Mouse (Mus musculus): ENCODE data around the gene Wnt7a. TPM values are rescaled to one million over a fixed set of nuclear protein-coding genes. Genes with fewer than 3 reads are reported as not detected.

Wnt7a gene
- polyA plus RNA-seq, 1 experiment = not detected

DNA sequence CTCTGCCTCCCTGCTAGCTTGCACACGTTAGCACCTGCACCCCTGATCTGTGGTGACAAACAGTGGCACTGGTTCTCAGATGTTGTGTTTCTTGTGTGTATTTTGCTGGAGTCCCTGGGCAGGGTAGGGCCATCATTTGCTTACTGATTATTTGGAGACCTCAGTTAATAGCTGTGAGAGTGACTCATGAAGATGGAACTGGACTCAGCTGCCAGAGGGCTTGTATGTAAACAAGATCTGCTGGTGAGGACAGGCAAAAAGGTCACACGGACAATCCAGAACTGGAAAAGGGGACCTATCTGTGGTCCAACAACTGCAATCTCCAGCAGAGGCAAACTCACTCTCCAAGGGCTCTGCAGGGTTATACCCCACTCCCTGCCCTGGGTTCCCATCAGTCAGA is 52.8 kb downstream of the Wnt7a start:
- Histone ChIP-seq H3K27me3 (ENCODE audit: control insufficient read depth, insufficient read depth, insufficient read length) (peaks cover 73% of the 10 kb centered on the region), H3ac (ENCODE audit: control insufficient read depth, insufficient read length) (no peak overlapping the region), H3K36me3 (ENCODE audit: control insufficient read depth, insufficient read depth) (no peaks in the 10 kb centered on the region), H3K4me2 (ENCODE audit: low read depth) (no peak overlapping the region), H3K79me2 (ENCODE audit: control insufficient read depth, insufficient read depth) (no peaks in the 10 kb centered on the region), H3K4me3 (no peak overlapping the region)
- TF ChIP-seq CEBPB (IDR thresholded peaks at IDR 0.05; ENCODE audit: insufficient read depth, poor library complexity, severe bottlenecking) = no peak
- no peak for TF ChIP-seq TCF12 (IDR thresholded peaks at IDR 0.05; ENCODE audit: insufficient read depth, poor library complexity, severe bottlenecking)
- TF ChIP-seq TCF3 (IDR thresholded peaks at IDR 0.05; ENCODE audit: insufficient read length, low read depth) = no peak
- no peak for TF ChIP-seq E2F4 (IDR thresholded peaks at IDR 0.05; ENCODE audit: insufficient read depth)

GRCm38 (mm10) chr6:91357238-91357876 is 53.8 kb downstream of the Wnt7a start:
- no peaks in the 10 kb centered on the region for H3K36me3 ChIP-seq (ENCODE audit: control insufficient read depth, insufficient read depth)
- H3K27me3 ChIP-seq (ENCODE audit: control insufficient read depth, insufficient read depth, insufficient read length) = peaks cover 71% of the 10 kb centered on the region
- no peak overlapping the region for H3K4me3 ChIP-seq
- no peak for TF ChIP-seq TCF12 (IDR thresholded peaks at IDR 0.05; ENCODE audit: insufficient read depth, poor library complexity, severe bottlenecking)
- no peak for TF ChIP-seq TCF3 (IDR thresholded peaks at IDR 0.05; ENCODE audit: insufficient read length, low read depth)
- TF ChIP-seq POLR2A (IDR thresholded peaks at IDR 0.05; ENCODE audit: insufficient read length, low read depth) = no peak
- no peak for TF ChIP-seq SRF (IDR thresholded peaks at IDR 0.05; ENCODE audit: control insufficient read depth, insufficient read length, low read depth)
- no peak for TF ChIP-seq POLR2AphosphoS2 (IDR thresholded peaks at IDR 0.05; ENCODE audit: insufficient read length, low read depth)
- TF ChIP-seq CEBPB (IDR thresholded peaks at IDR 0.05; ENCODE audit: insufficient read depth, poor library complexity, severe bottlenecking) = no peak
- TF ChIP-seq MYOD1 (IDR thresholded peaks at IDR 0.05; ENCODE audit: control insufficient read depth in 1 of 3, insufficient read length in 2 of 3, low read depth in 2 of 3) = no peak
- TF ChIP-seq MAX (IDR thresholded peaks at IDR 0.05; ENCODE audit: low read depth) = no peak
- no peak for TF ChIP-seq E2F4 (IDR thresholded peaks at IDR 0.05; ENCODE audit: insufficient read depth)
- no peak for TF ChIP-seq REST (IDR thresholded peaks at IDR 0.05; ENCODE audit: insufficient read depth, insufficient read length)
- no peak for TF ChIP-seq MYOG (IDR thresholded peaks at IDR 0.05; ENCODE audit: control insufficient read depth in 1 of 3, insufficient read depth in 1 of 3, insufficient read length in 2 of 3, low read depth in 2 of 3)
- TF ChIP-seq USF1 (IDR thresholded peaks at IDR 0.05; ENCODE audit: low read depth) = no peak
- no peak overlapping the region for H3K4me2 ChIP-seq (ENCODE audit: low read depth)
- H3K79me2 ChIP-seq (ENCODE audit: control insufficient read depth, insufficient read depth) = no peaks in the 10 kb centered on the region
- H3ac ChIP-seq (ENCODE audit: control insufficient read depth, insufficient read length) = no peak overlapping the region

DNA sequence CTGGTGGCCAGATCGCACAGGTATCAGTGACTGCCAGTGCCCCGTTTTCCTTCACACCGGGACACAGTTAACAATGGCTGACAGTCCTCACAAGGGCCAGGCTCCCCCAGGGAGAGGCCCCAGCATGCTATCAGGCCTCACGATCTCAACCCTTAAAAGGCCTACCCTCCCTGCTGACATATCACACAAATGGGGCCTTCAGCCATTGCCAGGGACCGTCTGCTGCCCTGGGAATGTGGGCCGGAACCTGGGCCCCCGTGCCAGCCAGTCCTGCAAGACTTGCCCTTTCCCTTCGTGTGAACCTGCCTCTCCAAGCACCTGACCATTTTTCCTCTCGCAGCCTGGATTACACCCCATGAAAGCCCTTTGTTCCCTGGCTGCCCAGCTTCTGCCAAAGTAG is 61.5 kb downstream of the Wnt7a start:
- peaks cover 60% of the 10 kb centered on the region for H3K27me3 ChIP-seq (ENCODE audit: control insufficient read depth, insufficient read depth, insufficient read length)
- no peaks in the 10 kb centered on the region for H3K79me2 ChIP-seq (ENCODE audit: control insufficient read depth, insufficient read depth)
- TF ChIP-seq MYOD1 (IDR thresholded peaks at IDR 0.05; ENCODE audit: control insufficient read depth in 1 of 3, insufficient read length in 2 of 3, low read depth in 2 of 3) (no peak), USF1 (IDR thresholded peaks at IDR 0.05; ENCODE audit: low read depth) (no peak)
- H3K4me2 ChIP-seq (ENCODE audit: low read depth) = no peak overlapping the region
- no peak overlapping the region for H3K4me3 ChIP-seq
- H3ac ChIP-seq (ENCODE audit: control insufficient read depth, insufficient read length) = no peak overlapping the region
- no peaks in the 10 kb centered on the region for H3K36me3 ChIP-seq (ENCODE audit: control insufficient read depth, insufficient read depth)

DNA sequence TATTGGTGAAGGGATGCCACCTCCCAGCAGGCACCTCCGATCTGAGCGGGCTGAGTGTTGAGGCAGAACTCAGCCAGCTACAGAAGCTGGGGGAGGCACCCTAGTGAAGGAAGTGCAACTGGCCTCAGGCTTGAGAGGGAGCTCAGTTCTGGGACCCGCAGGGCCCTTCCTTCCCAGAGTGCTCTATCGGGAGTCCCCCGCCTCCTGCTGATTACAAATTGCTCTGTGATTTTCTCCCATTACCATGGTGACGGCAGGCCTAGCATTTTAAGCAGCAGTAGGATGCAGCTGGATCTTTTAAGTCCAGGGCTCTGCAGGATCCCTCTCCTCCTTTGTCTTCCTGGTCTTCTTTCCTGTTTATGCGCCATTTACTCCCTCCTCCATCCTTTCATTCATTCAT is 63.4 kb downstream of the Wnt7a start:
- Histone ChIP-seq H3K79me2 (ENCODE audit: control insufficient read depth, insufficient read depth) (no peaks in the 10 kb centered on the region), H3K4me3 (no peak overlapping the region), H3ac (ENCODE audit: control insufficient read depth, insufficient read length) (no peak overlapping the region), H3K27me3 (ENCODE audit: control insufficient read depth, insufficient read depth, insufficient read length) (peaks cover 72% of the 10 kb centered on the region), H3K36me3 (ENCODE audit: control insufficient read depth, insufficient read depth) (no peaks in the 10 kb centered on the region), H3K4me2 (ENCODE audit: low read depth) (no peak overlapping the region)
- no peak for TF ChIP-seq POLR2A (IDR thresholded peaks at IDR 0.05; ENCODE audit: insufficient read length, low read depth)
- no peak for TF ChIP-seq SRF (IDR thresholded peaks at IDR 0.05; ENCODE audit: control insufficient read depth, insufficient read length, low read depth)
- TF ChIP-seq POLR2AphosphoS2 (IDR thresholded peaks at IDR 0.05; ENCODE audit: insufficient read length, low read depth) = no peak

- no peaks in the 10 kb centered on the region for H3K79me2 ChIP-seq (ENCODE audit: control insufficient read depth, insufficient read depth)
- no peaks in the 10 kb centered on the region for H3K36me3 ChIP-seq (ENCODE audit: control insufficient read depth, insufficient read depth)
- TF ChIP-seq MYOD1 (IDR thresholded peaks at IDR 0.05; ENCODE audit: control insufficient read depth in 1 of 3, insufficient read length in 2 of 3, low read depth in 2 of 3) (no peak), SRF (IDR thresholded peaks at IDR 0.05; ENCODE audit: control insufficient read depth, insufficient read length, low read depth) (no peak), MAX (IDR thresholded peaks at IDR 0.05; ENCODE audit: low read depth) (no peak), POLR2A (IDR thresholded peaks at IDR 0.05; ENCODE audit: insufficient read length, low read depth) (no peak), TCF3 (IDR thresholded peaks at IDR 0.05; ENCODE audit: insufficient read length, low read depth) (no peak), POLR2AphosphoS2 (IDR thresholded peaks at IDR 0.05; ENCODE audit: insufficient read length, low read depth) (no peak), USF1 (IDR thresholded peaks at IDR 0.05; ENCODE audit: low read depth) (no peak), TCF12 (IDR thresholded peaks at IDR 0.05; ENCODE audit: insufficient read depth, poor library complexity, severe bottlenecking) (no peak), CEBPB (IDR thresholded peaks at IDR 0.05; ENCODE audit: insufficient read depth, poor library complexity, severe bottlenecking) (no peak), MYOG (IDR thresholded peaks at IDR 0.05; ENCODE audit: control insufficient read depth in 1 of 3, insufficient read depth in 1 of 3, insufficient read length in 2 of 3, low read depth in 2 of 3) (no peak), REST (IDR thresholded peaks at IDR 0.05; ENCODE audit: insufficient read depth, insufficient read length) (no peak), E2F4 (IDR thresholded peaks at IDR 0.05; ENCODE audit: insufficient read depth) (no peak)
- no peak overlapping the region for H3K4me2 ChIP-seq (ENCODE audit: low read depth)
- no peak overlapping the region for H3ac ChIP-seq (ENCODE audit: control insufficient read depth, insufficient read length)
- H3K4me3 ChIP-seq = no peak overlapping the region
- H3K27me3 ChIP-seq (ENCODE audit: control insufficient read depth, insufficient read depth, insufficient read length) = peaks cover 72% of the 10 kb centered on the region
These were observed 64.3 kb downstream of the Wnt7a start for GRCm38 (mm10) chr6:91346906-91347156.

Measured in myocyte (in vitro differentiated cells).